Mouse (Mus musculus): ENCODE measurements around the gene Cenpo.
"Not testable (repeated sequence)": the region's sequence is repeated elsewhere in the genome, so short reads cannot be mapped to it uniquely, and the experiment has no call there.

The Cenpo gene

GRCm38 (mm10) chr12:4233572-4234508 is at the start of gene Cenpo, which contains the start of gene Ptrhd1:
Gene Cenpo (minus strand): TSS chr12:4234294.
Gene Ptrhd1 (plus strand): TSS chr12:4234027.
- DNase-seq (ENCODE audit: extremely low read depth, insufficient read length, low spot score) = peak; percentile 98

GRCm38 (mm10) chr12:4279878-4280277 is 45.8 kb upstream of the Cenpo start:
- no peak for DNase-seq (ENCODE audit: extremely low read depth, insufficient read length, low spot score)

- no peak for DNase-seq (ENCODE audit: extremely low read depth, insufficient read length, low spot score)
These were observed 45.1 kb upstream of the Cenpo start for GRCm38 (mm10) chr12:4278978-4279755.

DNA sequence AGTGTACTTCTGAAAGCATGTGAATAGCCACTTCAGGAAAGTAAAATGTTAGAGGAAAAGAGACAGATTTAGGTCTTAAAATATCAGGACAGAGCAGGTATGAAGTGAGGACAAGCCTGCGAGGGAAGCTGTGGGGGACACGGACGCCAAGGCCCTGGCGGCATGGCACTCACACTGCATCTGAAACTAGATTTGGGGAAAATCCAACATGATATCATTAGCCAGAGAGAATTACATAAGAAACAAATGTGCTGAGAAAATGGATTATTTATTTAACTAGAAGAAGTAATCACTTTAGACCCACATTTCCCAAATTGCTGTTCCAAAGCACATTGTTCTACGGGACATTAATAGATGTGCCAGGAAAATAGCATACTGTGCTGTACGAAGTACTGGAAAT is 37.0 kb upstream of the Cenpo start:
- no peak for DNase-seq (ENCODE audit: extremely low read depth, insufficient read length, low spot score)

- DNase-seq (ENCODE audit: extremely low read depth, insufficient read length, low spot score) = no peak
These were observed 33.7 kb upstream of the Cenpo start for GRCm38 (mm10) chr12:4267765-4268164.

DNA sequence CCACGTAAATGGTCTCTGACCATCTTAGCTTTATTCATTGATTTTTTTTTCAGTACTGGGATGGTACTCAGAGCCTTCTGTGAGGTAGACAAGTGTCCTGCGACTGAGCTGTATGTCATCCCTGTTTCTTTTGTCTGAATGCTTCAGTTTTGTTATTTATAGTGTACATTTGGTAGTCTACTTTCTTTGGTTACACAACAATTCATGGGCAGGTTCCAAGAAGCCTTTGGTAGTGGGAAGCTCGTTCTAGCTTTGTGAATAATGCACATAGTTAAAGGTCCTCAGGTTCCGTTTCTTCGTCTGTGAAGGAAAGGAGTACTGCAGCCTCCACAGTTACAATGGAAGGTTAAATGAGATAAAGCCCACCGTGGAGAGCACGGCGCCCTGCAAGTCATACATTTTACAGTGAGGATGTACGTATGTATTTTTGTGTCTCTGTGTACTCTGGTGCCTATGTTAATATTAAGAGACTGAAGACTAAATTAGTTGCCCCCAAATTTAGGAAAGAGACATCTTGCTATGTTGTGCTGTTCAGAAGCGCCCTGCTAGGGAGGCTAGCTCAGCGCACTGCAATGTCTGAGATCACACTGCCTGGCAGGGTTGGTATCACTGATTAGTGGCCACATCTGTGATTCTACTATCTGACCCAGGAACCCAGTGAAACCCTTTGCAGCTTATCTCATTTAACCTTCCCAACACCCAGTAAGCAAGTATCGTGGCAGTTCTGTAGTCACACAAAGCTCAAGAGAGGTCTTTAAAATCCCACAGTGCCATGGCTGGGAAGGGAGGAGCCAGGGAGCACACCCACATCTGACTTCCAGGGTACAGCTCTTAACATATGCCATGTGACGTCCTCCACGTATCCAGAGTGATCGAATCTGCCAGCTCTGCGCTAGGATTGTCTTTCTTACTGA is 18.9 kb upstream of the Cenpo start:
- no peak for DNase-seq (ENCODE audit: extremely low read depth, insufficient read length, low spot score)

DNA sequence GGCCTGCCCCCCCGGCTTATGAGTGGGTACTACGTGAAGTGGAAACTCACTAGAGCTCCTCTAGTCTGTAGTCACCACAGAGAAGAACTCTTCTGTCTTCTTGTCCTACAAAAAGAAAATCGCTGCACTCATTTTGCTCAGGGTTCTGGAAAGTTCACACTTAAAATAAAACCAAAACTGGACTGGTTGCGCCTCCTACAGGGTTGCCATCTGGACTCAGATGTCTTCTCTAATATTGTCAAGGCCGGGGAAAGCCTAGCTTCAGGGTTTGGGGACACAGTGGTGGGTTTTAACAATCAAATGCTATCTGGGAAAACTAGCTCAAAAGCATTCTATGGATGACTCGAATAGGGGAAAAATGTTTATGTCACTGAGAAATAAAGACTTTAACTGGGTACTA is 15.7 kb upstream of the Cenpo start:
- DNase-seq (ENCODE audit: extremely low read depth, insufficient read length, low spot score) = no peak

- no peak for DNase-seq (ENCODE audit: extremely low read depth, insufficient read length, low spot score)
These were observed 11.6 kb upstream of the Cenpo start for GRCm38 (mm10) chr12:4245742-4246141.

DNA sequence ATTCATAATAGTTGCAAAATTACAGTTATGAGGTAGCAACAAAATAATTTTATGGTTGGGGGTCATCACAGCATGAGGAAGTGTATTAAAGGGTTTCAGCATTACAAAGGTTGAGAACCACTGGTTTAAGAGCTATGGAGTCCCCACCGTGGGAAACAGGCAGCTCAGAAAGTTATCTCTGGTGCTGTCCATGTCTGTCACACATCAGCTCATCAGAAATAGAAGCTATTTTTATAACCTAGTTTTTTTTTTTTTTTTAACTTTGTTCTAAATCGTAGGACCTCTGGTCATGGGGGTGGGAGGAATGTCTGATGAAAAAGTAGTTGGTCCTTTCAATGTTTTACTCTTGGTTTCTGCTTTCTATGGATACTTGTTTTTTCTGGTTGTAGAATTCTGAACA is 9.7 kb upstream of the Cenpo start:
- DNase-seq (ENCODE audit: extremely low read depth, insufficient read length, low spot score) = no peak

DNA sequence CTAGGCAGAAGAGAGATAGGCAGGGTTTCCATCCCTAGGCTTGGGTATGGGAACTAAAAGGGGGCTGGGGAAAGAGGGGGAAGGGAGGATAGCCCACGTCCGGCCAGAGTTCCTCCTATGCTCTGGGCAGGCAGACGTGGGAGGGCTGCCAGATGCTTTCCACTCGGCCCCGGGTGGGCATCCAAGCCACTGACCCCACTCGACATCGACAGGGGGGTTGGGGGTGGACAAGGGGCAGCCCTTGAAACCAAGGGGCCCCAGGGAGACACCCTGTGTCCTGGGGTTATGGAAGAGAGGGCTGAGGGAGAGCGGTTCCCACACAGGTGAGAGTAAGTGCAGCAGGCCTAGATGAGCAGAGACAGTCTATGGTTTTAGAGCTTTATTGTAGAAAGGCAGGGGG is 6.2 kb upstream of the Cenpo start:
- DNase-seq (ENCODE audit: extremely low read depth, insufficient read length, low spot score) = not testable (repeated sequence)

DNA sequence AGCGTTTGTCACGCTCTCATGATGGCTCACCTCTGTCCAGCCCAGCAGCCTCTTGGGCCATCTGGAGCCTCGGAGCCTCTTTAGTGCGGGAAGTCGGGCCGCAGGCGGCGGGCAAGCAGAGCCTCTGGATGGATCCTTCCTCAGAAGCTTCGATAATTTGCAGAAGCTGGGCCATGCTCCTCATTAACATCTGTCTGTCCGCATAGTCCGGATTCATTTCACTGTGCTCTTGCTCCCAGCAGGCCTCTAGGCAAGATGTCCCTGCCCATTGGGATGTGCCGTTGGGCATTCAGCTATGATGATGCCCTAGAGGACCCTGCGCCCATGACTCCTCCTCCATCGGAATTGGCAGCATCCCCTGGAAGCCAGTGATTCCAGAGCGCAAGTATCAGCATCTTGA is 3.4 kb upstream of the Cenpo start:
- DNase-seq (ENCODE audit: extremely low read depth, insufficient read length, low spot score) = no peak

GRCm38 (mm10) chr12:4232777-4233176 is 1.3 kb downstream of the Cenpo start:
- DNase-seq (ENCODE audit: extremely low read depth, insufficient read length, low spot score) = no peak

DNA sequence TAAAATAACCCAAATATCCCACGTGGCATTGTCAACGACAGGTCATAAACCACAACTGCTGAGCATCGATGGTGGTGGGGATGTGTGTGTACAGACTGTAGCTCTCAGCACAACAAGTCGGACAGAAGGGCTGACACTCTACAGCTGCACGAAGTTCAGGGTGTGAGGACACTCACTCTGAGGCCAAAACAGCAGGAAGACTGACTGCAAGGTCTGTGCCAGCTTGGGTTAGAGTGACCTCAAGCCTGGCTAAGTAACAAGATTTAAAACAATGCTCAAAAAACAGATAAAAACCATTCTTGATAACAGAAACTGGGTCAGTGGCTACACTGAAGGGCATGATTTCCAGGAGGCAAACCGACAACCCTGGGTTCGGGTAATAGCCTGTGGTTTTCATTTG is 3.9 kb downstream of the Cenpo start:
- DNase-seq (ENCODE audit: extremely low read depth, insufficient read length, low spot score) = no peak

- no peak for DNase-seq (ENCODE audit: extremely low read depth, insufficient read length, low spot score)
These were observed 21.2 kb downstream of the Cenpo start for GRCm38 (mm10) chr12:4212908-4213307.

DNA sequence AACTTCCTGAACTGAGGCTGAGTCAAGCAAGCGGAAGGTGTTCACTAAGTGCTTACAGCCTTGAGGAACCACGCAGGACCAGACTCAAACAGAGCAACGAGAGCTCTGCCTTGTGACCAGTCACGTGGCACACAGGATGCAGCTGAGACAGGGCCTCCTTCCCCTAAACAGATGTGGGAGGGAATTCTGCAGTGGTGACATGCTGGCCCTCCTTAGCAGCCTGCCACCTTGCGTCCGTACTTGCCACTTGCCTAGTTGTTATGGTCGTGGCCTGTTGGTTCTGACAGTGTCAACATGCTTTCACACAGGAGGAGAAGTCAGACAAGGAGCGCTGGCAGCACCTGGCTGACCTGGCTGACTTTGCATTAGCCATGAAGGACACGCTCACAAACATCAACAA is 22.9 kb downstream of the Cenpo start:
- DNase-seq (ENCODE audit: extremely low read depth, insufficient read length, low spot score) = no peak

DNA sequence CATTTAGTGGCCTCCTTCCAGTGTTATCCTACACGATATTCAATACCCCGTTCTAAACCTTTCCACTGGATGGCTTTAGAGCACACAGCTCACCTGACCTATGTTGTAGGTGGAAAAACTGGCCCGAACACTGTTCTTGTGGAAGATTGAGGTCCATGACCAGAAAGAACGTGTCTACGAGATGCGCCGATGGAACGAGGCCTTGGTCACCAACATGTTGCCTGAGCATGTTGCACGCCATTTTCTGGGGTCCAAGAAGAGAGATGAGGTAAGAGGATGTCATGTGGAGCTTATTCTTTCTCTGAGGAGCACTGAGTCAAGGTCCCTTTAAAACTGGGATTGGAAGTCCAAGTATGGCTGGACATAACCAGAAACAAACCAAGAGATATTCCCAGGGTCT is 24.9 kb downstream of the Cenpo start:
- DNase-seq (ENCODE audit: extremely low read depth, insufficient read length, low spot score) = no peak

DNA sequence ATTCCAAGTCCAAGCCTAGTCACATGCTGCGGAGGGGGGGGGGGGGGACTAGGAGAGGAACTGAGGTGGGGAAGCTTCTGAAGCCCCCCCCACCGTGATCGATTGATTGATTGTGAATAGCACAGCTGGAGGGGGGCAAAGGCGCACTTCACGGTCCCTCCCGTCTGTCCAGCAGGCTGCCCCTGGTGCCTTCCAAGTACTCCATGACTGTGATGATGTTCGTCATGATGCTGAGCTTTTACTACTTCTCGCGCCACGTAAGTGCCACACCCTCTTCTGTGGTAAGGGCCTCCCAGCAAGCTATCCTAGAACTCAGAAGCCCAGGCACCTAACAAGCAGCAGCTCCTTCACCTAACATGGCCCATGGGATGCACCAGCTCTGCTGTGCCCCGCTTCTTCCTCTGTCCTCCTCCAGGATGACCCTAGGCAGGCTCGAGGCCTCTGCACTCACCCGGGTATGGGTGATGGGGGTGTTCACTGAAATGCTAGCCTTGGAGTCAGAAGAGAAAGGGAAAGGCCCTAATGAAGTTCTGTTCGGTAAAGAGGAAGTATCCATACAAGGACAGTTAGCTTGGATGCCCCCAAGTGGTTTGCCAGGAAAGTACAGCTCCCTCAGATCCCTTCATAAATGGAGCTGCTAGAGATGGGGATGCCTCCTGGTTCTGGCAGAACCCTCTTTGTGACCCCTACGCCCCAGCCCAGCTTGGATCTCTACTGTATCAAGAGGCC is 25.5 kb downstream of the Cenpo start:
- DNase-seq (ENCODE audit: extremely low read depth, insufficient read length, low spot score) = no peak

DNA sequence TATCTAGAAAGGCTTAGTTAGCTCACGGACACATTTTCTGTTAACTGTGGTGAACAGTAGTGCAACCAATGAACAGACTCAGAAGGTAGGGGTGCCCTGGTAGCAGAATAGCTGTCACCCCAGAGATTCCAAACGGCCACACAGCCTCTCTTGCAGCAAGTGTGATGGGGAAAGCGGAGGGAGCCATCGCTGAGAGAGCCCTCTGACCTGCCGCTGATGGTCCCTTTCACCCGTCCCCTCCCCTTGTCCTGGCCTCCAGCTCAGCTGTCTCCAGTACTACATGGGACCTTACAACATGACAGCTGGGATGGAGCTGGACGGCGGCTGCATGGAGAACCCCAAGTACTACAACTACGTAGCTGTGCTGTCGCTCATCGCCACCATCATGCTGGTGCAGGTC is 28.0 kb downstream of the Cenpo start:
- no peak for DNase-seq (ENCODE audit: extremely low read depth, insufficient read length, low spot score)

DNA sequence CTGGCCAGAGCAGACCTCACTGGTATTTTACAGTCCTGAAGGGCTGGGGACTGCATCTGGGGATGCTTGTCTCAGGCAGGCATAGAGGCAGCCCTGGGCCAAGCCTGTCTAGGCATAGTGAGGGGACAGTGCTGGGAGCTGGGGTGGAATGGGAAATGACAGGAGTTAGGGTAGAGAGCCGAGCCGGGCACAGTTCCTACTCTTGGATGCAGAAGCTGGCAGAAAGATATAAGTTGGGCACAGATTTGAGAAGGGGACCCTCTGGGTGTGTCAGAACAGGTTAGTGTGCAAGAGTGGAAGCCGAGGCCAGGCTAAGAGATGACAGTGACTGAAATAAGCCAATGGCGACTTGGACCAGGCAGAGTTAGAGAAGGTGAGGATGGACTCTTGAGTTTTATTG is 31.9 kb downstream of the Cenpo start:
- no peak for DNase-seq (ENCODE audit: extremely low read depth, insufficient read length, low spot score)

Measured in 3134 (cell line).